Mouse (Mus musculus) T-cell, adult 2 months (primary cell): Measurements from ENCODE around the gene Osbpl7.

Experiments used
- DNase-seq: peaks from one replicate; pipeline ENCODE4 v3.0.0; 2022; ENCODE audit warnings: low spot score

Gene Osbpl7

DNA sequence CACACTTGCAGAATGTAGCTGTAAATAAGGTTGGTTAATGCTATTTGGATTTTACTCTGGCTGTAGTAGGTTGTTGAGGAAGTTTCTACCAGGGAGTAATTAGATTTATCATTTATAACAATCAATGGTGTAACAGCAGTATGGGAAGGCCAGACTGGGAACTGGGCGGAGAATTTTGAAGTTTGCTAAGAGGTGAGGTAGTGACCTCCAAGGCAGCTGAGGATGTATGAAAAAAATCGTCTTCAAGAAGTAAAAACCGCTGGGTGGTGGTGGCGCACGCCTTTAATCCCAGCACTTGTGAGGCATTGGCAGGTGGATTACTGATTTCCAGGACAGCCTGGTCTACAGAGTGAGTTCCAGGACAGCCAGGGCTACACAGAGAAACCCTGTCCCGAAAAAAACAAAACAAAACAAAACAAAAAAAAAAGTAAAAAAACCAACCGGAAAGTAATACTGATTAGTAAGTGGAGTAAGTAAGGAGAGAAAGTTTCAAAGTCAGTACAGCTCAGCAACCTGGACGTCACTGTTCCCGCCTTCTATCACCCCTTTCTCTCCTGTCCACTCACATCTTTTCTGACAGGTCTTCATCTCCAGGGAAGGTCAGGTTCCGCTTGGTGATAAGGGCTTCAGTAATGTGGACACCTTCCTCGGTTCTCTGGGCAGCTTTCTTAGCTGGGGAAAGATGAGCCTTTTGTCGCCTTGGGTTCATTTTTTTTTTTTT lies 10.0 kb upstream of the Osbpl7 start:
- DNase-seq = no peak

DNA sequence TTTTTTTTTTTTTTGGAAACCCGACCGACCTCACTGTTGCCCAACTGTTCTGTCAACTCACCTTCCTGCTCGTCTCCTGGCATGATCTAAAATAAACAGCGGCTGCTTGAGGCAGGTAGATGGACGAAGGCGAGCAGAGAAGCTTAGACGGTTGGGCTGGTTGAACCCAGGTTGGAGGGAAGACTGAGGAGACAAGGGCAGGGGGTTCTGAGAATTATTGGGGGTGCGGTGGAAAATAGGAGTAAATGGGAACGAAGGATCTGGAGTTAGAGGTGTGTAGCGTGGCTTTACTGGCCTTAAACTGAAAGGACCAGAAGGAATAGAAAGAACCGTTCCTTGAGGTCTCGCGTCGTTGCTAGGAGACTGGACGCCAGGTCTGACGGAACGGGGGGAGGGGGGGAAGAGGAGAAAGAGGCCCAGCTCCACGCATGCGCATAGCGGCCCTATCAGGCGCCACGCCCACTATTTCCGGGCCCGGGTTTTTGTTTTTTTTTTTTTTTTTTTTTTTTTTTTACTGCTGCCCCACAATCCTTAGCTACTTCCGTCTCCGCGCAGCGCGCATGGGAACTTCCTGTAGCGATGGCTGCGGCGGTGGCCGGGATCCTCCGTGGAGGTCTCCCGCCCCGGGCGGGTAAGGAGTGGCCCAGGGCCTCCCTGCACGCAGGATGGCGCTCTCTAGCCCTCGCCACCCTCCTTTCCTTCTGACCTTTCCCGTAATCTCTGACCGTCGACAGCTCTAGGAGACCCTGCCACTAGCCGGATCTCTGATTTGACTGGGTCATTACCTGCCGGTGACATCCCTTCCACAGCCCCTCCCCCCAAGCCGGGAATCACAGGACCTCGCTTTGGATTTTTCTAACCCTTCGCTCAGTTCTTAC lies 9.2 kb upstream of the Osbpl7 start, which contains the start of the genes Lrrc46 and Mrpl10:
Lrrc46 (minus strand) TSS at position 386 of the 878 bp plus-strand sequence.
Mrpl10 (plus strand) TSS at position 539 of the 878 bp plus-strand sequence.
- peak; percentile 86 for DNase-seq

DNA sequence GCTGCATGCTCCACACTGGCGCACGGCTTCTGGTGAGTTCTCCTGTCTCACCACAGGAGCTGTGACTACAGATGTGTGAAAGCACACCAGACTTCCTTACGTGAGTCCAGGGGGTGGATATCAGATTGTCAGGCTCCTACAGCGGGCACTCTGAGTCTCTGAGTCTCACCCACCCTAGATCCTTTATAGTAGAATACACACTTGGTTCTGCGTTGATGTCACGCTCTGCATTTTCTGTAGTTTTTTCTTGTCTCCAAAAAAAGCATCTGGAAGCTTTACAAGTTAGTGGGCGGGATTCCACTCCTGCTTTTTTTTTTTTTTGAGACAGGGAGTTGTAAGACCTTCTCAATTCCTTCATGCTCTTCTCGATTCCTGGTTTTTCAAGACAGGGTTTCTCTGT lies 5.5 kb upstream of the Osbpl7 start:
- DNase-seq = no peak

DNA sequence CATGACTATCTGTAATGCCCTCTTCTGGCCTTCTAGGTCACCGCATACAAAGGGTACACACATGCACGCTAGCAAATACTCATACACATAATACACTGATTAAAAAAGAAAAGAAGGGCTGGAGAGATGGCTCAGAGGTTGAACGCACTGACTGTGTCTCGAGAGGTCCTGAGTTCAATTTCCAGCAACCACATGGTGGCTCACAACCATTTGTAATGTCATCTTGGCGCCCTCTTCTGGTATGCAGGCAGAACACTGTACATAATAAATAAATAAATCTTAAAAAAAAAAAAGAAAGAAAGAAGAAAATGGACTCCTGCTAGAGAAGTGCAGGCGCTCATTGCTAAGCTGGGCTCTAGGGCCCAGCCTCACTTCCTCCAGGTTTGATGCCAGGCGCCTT lies 4.6 kb upstream of the Osbpl7 start:
- peak; percentile 27 for DNase-seq

DNA sequence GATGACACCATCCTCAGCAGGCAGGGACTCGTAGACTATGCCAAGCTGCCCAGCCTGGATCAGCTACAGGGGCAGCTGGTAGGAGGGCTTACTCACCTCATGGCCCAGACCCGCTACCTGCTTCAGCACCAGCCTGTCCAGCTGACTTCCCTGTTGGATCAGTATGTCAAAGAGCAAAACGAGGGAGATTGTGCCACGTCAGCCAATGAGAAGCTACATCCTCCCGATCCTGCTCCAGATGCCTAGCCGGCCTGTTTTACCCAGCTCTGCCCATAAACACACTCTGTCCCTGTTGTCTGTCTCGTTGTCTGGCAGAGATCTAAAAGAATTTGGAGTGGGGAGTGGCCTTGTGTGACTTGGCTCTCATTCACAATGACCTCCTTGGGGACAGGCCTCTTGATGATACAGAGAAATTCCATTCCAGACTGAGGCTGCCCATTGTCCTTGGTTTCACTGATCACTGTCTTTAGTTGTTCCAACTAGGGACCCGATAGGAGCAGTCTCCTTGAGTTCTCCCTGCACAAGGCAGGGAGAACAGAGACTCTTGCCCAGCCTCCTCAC lies 2.3 kb upstream of the Osbpl7 start:
- DNase-seq = no peak

DNA sequence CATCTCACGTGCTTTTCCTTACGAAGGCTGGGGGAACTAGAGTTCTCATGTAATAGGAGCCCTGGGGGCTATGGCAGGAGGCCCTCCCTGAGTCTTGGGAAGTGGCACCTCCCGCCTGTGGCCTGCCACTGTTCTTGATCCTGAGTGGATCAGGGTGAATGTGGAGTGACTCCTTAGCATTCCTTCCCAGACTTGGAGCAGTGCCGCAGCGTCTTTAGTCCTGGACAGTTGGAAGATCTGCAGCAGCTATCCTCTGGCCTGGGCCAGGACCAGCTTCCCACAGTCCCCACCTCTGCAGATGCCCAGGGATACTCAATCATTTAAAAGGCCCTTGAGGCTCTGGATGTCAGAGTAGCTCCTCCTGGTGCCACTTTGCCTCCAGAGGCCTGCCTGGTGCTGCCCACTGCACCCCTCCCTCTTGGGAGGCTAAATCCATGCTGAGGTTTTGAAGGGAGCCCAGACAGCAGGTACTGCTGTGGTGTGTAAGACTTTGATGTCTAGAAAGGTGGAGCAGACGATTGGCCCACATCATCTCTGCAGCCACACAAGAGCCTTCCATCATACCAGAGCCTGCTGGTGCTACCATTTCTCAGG lies 839 bp upstream of the Osbpl7 start:
- DNase-seq = no peak

DNA sequence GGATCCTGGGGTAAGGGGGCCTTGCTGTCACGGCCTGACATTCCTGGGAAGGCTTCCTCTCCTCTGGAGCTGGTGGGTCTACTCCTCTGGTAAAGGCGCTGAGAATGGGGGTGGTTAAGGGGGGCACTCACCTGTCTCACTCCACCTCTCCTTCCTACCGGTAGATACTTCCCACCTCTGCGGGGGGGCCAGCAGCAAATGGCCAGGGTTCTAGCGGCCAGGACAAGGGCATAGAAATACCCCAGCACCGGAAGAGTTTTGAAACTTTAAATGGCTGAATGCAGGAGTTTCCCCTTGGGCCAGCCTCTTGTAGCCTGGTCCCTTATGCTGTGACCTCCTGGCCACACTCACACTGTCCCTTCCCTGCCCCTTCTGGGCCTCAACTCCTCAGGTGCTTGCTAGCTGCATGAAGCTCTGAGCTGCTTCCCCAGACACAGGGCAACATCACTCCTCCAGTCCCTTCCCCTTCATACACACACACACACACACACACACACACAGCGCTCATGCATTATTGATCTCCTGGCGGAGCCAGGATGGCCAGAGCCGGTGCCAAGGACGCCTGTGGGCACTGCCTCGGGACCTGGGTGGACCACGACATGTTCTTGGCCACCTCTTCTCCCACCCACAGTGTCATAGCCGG lies 637 bp downstream of the Osbpl7 start:
- no peak for DNase-seq

DNA sequence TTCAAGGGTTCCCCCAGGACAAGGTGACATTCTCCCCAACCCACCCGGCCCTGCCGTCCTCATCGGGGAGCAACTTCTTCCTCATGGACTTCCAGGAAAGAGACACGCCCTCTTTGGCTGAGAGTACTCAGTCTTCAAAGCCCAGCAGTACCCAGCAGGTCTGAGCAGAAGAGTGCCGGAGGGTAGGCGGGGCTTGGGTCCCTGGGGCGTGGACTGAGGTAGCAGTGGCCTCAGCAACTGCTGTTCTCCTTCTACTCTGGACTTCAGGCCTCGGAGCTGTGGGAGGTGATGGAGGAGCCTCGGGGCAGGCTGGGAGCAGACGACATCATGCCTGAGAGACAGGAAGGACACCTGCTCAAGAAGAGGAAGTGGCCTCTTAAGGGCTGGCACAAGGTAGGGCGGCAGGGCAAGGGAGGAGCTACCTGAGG lies 1.8 kb downstream of the Osbpl7 start:
- no peak for DNase-seq

DNA sequence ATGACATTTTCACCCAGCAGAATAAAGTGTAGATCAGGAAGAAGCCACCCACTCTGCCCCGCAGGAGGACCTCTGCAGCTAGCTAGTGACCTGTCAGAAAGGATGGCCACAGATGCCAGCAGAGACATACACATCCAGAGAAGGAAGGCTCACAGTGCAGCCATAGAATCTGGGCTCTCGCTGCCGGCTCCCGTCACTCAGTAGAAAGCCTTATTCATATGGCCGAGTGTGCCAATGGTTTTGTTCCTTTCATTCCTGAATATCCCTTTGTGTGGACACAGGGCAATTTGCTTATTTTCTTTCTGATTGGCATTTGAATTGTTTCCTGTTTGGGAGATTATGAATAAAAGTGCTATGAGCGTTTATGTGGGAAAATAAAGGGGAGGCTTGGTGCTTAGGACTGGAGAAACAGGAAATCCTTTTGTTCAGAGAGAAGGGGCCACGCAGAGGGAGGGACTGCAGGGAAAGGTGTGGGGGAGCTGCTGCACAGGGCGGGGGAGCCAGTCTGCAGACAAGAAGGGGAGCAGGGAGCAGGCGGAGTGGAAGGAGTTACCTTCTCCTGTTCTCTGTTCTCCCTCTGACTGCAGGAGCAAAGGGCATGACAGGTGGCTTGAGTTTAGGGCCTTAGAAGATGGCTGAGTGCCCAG lies 13.0 kb downstream of the Osbpl7 start:
- DNase-seq = no peak

DNA sequence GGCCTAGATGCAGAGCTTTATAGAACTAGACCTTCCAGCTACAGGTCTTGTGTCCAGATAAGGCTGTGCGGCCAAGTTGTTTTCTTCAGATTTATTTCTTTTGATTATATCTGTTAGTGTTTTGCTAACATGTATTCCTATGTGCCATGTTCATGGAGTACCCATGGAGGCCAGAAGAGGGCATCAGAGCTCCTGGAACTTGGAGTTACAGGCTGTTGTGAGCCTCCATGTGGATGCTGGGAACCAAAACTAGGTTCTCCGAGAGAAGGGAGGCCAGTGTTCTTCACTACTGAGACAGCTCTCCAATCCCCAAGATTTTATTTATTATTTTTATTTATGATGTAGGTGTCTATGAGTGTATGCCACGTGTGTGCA lies 13.5 kb downstream of the Osbpl7 start:
- no peak for DNase-seq

DNA sequence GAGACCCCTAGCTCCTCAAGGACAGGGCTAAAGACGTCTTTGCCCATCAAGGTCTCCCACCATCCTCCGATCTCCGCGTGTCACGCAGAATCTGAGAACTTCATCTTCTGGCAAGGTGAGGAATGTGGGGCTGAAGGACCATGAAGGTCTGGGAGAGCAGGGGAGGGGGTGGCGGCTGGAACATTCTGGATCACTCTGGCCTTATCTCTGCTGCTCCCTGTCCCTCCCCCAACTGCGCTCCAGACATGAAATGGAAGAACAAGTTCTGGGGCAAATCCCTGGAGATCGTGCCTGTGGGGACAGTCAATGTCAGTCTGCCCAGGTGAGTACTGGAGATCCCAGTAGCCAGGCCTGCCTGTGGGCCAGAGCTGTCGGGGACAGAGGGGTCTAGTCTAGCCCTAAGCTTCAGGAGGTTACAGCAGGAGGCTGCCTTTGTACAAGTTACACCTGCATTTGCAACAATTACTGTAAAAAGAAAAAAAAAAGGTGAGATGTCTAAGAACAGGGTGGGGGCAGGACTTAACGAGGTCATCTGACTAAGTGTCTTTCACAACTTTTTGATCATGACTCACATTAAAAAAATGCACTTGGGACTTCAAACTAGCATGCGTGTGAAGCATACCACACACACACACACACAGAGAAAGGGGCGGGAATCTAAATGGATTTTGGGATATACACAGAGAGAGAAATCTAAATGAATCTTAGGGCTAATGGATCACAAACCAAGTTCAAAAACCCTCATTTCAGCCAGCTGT lies 15.3 kb downstream of the Osbpl7 start:
- no peak for DNase-seq

DNA sequence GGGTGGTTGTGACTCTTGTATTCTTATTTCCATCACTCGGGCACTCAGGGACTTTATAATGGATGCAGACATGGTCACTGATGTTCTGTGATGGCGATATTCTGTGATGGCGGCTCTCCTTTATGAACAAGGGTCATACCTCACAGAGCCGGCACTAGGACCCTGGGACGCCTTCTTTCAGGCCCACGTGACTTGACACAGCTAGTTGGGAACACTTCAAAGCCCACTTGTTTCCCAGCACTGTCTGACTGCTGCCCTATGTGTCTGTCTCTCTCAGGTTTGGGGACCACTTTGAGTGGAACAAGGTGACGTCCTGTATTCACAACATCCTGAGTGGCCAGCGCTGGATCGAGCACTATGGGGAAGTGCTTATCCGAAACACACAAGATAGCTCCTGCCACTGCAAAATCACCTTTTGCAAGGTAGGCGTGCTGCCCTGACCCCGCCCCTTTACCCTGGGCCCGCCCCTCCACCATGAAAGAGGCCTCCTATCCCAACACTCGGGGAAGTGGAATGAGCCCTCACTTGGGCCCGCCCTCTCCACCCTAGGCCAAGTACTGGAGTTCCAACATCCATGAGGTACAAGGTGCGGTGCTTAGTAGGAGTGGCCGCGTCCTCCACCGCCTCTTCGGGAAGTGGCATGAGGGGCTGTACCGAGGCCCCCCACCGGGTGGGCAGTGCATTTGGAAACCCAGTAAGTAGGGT lies 16.4 kb downstream of the Osbpl7 start:
- DNase-seq = no peak

DNA sequence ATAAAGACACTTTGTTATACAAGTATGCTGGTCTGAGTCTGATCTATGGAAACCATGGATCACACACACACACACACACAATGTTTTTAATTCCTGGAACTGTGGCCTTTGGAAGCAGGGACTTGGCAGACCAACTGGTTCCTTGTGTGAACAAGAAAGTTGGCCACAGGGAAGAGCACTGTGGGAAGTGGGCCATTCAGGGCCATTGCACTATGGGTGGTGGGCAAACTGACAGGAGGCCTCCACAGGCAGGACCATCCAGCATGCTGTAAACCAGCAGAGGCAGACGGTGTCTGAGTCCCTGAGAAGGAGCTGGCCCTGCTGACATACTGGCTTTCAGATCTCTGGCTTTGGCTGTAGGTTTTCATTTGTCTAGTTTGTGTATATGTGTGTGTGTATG lies 18.9 kb downstream of the Osbpl7 start:
- DNase-seq = no peak

DNA sequence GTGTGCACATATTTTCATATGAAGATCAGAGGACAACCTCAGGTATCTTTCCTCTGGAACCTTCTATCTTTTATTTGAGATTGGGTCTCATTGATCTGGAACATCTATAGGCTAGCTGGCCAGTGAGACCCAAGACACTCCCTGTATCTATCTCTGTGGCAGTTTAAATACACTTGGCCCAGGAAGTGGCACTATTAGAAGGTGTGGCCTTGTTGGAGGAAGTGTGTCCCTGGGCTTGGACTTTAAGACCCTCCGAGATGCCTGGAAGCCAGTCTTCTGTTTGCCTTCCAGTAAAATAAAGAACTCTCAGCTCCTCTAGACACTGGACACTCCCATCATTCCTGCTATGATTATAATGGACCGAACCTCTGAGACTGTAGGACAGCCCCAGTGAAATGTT lies 19.3 kb downstream of the Osbpl7 start:
- no peak for DNase-seq

DNA sequence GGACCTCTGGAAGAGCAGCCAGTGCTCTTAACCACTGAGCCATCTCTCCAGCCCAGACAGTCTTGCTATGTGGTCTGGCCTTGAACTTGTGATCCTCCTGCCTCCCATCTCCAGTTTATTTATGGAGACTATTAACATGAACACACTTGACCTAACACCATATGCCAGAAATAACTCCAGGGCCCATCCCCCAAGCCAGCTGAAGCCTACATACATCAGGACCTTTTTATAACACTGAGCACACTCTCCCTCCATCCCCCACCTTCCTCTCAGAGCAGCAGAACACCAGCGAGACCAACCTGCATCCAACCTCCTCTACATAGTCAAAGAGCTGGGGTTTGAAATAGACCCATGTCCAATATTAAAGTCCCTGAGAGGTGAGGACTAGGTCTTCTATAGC lies 20.7 kb downstream of the Osbpl7 start:
- DNase-seq = no peak

DNA sequence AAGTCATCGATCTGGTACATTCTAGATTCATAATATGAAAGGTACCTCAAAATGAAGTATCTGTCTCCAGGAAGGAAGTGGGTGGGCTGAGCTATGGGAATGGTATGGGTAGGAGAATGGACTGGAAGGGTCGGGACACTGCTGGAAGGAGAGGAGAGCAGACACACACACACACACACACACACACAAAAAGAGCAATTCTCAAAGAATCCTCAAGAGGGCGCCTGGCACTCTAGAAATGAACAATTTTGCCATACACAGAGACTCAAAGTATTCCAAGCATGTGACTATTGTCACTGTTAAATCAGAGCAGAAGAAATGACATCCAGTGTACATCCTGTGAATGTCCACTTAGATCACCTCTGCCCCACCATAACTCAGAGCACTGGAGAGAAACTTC lies 22.1 kb downstream of the Osbpl7 start:
- DNase-seq = peak; percentile 25

DNA sequence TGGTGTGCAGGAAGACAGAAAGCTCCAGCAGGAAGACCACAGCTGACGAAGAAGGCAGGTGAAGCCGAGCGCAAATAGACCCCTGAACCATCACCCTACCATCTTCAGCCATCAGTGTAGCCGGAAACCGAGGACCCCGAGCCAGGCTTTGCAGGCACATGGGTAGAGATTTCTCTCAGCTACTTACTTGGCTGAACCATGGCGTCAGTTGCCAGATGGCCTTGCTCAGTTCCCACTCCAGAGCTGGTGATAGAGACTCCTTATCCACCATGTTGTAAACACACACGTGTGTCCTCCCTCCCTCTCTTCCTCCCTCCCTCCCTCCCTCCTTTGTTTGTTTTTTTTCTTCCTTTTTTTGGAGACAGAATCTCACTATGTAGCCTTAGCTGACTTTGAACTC lies 23.8 kb downstream of the Osbpl7 start:
- no peak for DNase-seq

DNA sequence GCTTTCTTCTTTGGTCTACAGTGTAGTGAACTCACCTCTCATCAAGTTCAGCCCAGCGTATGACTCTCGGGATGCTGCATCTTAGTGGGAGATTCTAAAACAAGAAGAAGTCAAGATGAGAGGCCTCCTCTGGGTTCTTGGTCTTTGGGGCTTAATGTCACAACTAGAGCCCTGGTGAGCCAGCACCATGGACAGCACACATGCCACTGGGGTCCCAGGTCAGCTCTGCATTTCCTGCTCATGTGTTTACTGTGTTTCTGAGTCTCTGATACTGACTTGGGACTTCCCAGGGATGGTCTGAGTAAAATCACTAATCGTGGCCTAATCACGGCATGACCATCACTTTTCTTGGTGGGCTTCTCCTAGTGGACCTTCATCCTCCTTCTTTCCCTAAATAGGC lies 28.3 kb downstream of the Osbpl7 start:
- DNase-seq = no peak

DNA sequence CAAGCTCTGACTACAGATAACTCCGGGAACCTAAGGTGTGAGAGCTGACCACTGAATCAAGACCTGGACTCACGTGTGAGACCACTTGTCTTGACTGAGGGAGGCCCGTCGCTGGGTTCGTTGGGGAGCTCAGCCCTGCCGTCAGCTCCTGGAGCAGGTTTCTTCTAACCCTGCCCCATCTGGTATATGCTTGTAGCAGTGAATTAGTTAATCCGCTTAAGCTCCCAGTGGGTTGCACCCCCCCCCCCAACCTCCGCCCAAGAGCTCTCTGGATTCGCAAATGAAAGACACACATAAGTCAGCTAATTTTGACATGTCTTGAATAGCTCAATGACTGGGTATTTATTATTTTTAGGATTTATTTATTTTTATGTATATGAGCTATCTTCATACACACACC lies 29.9 kb downstream of the Osbpl7 start:
- no peak for DNase-seq

DNA sequence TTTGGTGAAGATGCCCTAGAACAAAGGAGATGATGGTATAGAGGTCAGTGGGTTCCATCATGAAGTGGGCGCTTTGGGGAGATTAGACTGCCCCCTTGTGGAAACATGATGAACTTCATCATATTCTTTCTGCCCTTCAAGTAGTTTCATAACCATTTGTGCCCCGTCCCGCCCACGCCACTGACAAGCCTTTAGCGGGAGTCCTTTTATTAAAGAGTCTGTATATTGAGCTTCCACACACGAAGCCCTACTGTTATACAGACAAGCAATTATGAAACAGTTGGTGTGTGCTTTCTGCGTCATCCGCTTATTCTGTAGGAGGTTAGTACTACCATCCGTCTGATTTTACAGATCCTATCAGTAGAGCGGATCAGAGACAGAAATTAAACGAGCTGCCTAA lies 32.5 kb downstream of the Osbpl7 start:
- peak; percentile 53 for DNase-seq
